21 mouse cellular contexts compared by ENCODE assay signal in genomic region chr9:116064774-116065173, GRCm38 (mm10).
"Had no signal": no experiment of that assay in that cellular context is flagged by ENCODE, and none has a peak within 500 bp of the region (broad histone marks: within the 10 kb centered on the region; RNA-seq: fewer than 3 reads in every experiment).

No protein-coding gene starts in this region.

- H3K27ac ChIP-seq: liver, embryonic 12.5 days; liver, embryonic 14.5 days; midbrain, embryonic 10.5 days; neural tube, embryonic 13.5 days; neural tube, embryonic 15.5 days had no signal

- H3K9ac ChIP-seq: liver, embryonic 12.5 days; liver, embryonic 14.5 days; lung, embryonic 14.5 days; neural tube, embryonic 13.5 days; neural tube, embryonic 15.5 days; stomach, embryonic 15.5 days had no signal

- H3K36me3 ChIP-seq: liver, embryonic 12.5 days; midbrain, embryonic 10.5 days; neural tube, embryonic 13.5 days; neural tube, embryonic 15.5 days; stomach, embryonic 15.5 days had no signal

- H3K4me3 ChIP-seq: liver, embryonic 12.5 days; midbrain, embryonic 10.5 days; myocyte; neural tube, embryonic 13.5 days; neural tube, embryonic 15.5 days; stomach, embryonic 15.5 days had no signal

- ATAC-seq: liver, embryonic 12.5 days; midbrain, embryonic 16.5 days had no signal

- H3K4me2 ChIP-seq: liver, embryonic 12.5 days; lung, embryonic 14.5 days; neural tube, embryonic 13.5 days; neural tube, embryonic 15.5 days; stomach, embryonic 15.5 days had no signal

- H3K4me1 ChIP-seq: liver, embryonic 12.5 days; neural tube, embryonic 13.5 days; neural tube, embryonic 15.5 days; stomach, embryonic 15.5 days had no signal

- H3K9me3 ChIP-seq: liver, embryonic 12.5 days; midbrain, embryonic 10.5 days; neural tube, embryonic 13.5 days; neural tube, embryonic 15.5 days; stomach, embryonic 15.5 days had no signal

- DNase-seq: lung, adult 18-20 months; lung, embryonic 14.5 days; lung, postnatal 10 days; lung, postnatal 4 days; midbrain, embryonic 14.5 days; retina, postnatal 1 day; right cerebral cortex, adult 18-20 months; right cerebral cortex, postnatal 25 days; right cerebral cortex, postnatal 4 days; spleen, adult 18-20 months; thymus, adult 2 months; thymus, postnatal 25 days; thymus, postnatal 4 days had no signal

- H3K27me3 ChIP-seq: liver, embryonic 12.5 days; neural tube, embryonic 13.5 days; neural tube, embryonic 15.5 days; stomach, embryonic 15.5 days had no signal
